Mouse (Mus musculus): ENCODE results near the gene Fbxo8. TPM values are rescaled to one million over a fixed set of nuclear protein-coding genes. Genes with fewer than 3 reads are reported as not detected.

The Fbxo8 gene
- total and polyA plus RNA-seq, 3 experiments, result 14.8 to 47.0 (median 28.1) TPM

DNA sequence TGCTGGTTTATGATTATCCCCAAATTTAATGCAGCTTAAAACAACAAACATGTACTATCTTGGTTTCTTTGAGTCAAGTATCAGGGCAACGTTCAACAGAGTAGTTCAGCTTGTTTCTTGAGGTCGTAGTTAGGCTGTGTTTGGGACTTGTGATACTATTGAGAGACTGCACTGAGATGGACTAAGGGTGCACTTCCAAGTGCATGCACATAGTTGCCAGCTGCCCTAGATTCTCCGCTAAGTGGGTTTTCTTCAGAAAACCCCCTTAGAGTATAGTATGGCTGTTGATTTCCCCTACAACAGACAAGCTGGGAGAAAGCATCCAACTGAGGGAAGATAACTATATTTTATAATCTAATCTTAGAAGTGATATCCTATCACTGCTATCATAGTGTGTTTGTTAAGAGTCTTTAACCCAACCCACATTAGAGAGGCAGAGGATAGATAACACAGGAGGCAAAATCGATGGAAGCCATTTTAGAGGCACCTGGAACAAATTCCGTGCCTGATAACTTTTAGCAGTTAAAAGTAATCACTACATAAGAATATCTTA lies 1.7 kb downstream of the Fbxo8 start:
- H3K4me2 ChIP-seq (ENCODE audit: insufficient read depth, low read depth, poor library complexity, severe bottlenecking), result peak overlapping the region; percentile 98
- dilution Hi-C loops (cut with MboI; ENCODE audit: extremely low pct_ligation_motif_present, extremely low pct_unique_long_range_greater_than_20kb, low sequenced_read_pairs) (no loop called here), in situ Hi-C loops (cut with MboI; ENCODE audit: low pct_ligation_motif_present, low pct_unique_long_range_greater_than_20kb, low sequenced_read_pairs) (no loop called here)
- peaks cover 9% of the 10 kb centered on the region for H3K79me2 ChIP-seq (replicated peaks; ENCODE audit: control insufficient read depth, extremely low read depth, insufficient read depth, poor library complexity, severe bottlenecking)
- H3K9ac ChIP-seq (ENCODE audit: insufficient read depth, low read depth), result peak overlapping the region; percentile 64; the same call in 1 of the 2 replicates
- peak; percentile 17 for DNase-seq (ENCODE audit: extremely low read depth)
- H3K27ac ChIP-seq (ENCODE audit: insufficient read depth, low read depth), result no peak overlapping the region
- no peak for TF ChIP-seq ZMIZ1 (IDR thresholded peaks at IDR 0.05; ENCODE audit: low read depth, low read length)
- TF ChIP-seq ZKSCAN1 (IDR thresholded peaks at IDR 0.05; ENCODE audit: borderline replicate concordance, low read depth, low read length), result no peak
- no peak for TF ChIP-seq CHD2 (IDR thresholded peaks at IDR 0.05; ENCODE audit: low read length)
- no peak for TF ChIP-seq KAT2A (IDR thresholded peaks at IDR 0.05; ENCODE audit: insufficient replicate concordance, low read length)
- no peak for TF ChIP-seq SIN3A (IDR thresholded peaks at IDR 0.05; ENCODE audit: low read length)
- TF ChIP-seq MAX (IDR thresholded peaks at IDR 0.05; ENCODE audit: low read length), result no peak
- no peak for TF ChIP-seq RCOR1 (conservative IDR thresholded peaks at IDR 0.05; ENCODE audit: low read depth, low read length)
- TF ChIP-seq GABPA (IDR thresholded peaks at IDR 0.05; ENCODE audit: insufficient replicate concordance, low read depth, low read length), result no peak
- no peak for TF ChIP-seq UBTF (IDR thresholded peaks at IDR 0.05; ENCODE audit: low read depth, low read length)
- TF ChIP-seq ELF1 (IDR thresholded peaks at IDR 0.05; ENCODE audit: low read depth, low read length), result no peak
- no peak for TF ChIP-seq MEF2A (IDR thresholded peaks at IDR 0.05; ENCODE audit: borderline replicate concordance, low read depth, low read length)
- TF ChIP-seq BHLHE40 (IDR thresholded peaks at IDR 0.05; ENCODE audit: low read depth, low read length), result no peak
- H3K9me3 ChIP-seq (replicated peaks; ENCODE audit: low read length), result no peaks in the 10 kb centered on the region
- no peaks in the 10 kb centered on the region for H3K27me3 ChIP-seq (replicated peaks)
- peaks cover 0 to 3% of the 10 kb centered on the region in 2 experiments for H3K36me3 ChIP-seq (replicated peaks in 1 of 2; ENCODE audit: control insufficient read depth in 1 of 2, insufficient read depth in 1 of 2, low read length in 1 of 2)
- H3K4me3 ChIP-seq (replicated peaks in 1 of 3; ENCODE audit: low read depth in 2 of 3, low read length in 2 of 3, poor library complexity in 1 of 3), result peak overlapping the region; percentile 48 to 86 (median 86)
- peaks cover 0 to 23% of the 10 kb centered on the region in 2 experiments; a peak in 2 of 4 replicates for H3K4me1 ChIP-seq (ENCODE audit: control insufficient read depth in 1 of 2, insufficient read depth in 2 of 2)

DNA sequence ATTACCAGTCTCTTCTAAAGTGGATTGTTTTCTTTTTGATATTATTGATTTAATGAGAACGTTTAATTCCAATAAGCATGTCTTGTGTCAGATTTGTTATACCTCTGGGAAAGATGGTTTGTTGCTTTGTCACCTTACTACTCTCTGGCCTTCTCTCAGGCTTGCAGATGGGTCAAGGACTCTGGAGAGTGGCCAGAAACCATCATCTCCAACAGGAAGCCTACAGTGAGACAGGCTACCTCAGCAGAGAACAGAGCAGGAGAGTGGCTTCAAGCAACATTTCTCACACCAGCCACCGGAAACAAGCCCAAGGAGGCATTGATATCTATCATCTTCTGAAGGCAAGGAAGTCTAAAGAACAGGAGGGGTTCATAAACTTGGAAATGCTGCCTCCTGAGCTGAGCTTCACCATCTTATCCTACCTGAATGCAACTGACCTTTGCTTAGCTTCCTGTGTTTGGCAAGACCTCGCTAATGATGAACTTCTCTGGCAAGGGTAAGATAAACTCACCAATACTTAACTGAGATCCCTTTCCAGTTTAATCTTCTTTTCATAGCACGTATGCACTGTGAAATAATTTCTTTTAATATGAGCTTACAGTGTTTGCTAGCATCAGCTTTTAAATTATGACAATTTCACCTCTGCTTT lies 13.6 kb downstream of the Fbxo8 start:
- DNase-seq (ENCODE audit: extremely low read depth), result no peak
- Histone ChIP-seq H3K79me2 (replicated peaks; ENCODE audit: control insufficient read depth, extremely low read depth, insufficient read depth, poor library complexity, severe bottlenecking) (no peaks in the 10 kb centered on the region), H3K4me3 (replicated peaks in 1 of 3; ENCODE audit: low read depth in 2 of 3, low read length in 2 of 3, poor library complexity in 1 of 3) (no peak overlapping the region), H3K27me3 (replicated peaks) (no peaks in the 10 kb centered on the region), H3K9ac (ENCODE audit: insufficient read depth, low read depth) (no peak overlapping the region), H3K27ac (ENCODE audit: insufficient read depth, low read depth) (no peak overlapping the region), H3K4me2 (ENCODE audit: insufficient read depth, low read depth, poor library complexity, severe bottlenecking) (no peak overlapping the region), H3K36me3 (replicated peaks in 1 of 2; ENCODE audit: control insufficient read depth in 1 of 2, insufficient read depth in 1 of 2, low read length in 1 of 2) (peaks cover 4 to 21% of the 10 kb centered on the region in 2 experiments), H3K9me3 (replicated peaks; ENCODE audit: low read length) (no peaks in the 10 kb centered on the region), H3K4me1 (ENCODE audit: control insufficient read depth in 1 of 2, insufficient read depth in 2 of 2) (no peaks in the 10 kb centered on the region)
- TF ChIP-seq CHD2 (IDR thresholded peaks at IDR 0.05; ENCODE audit: low read length), result no peak
- dilution Hi-C loops (cut with MboI; ENCODE audit: extremely low pct_ligation_motif_present, extremely low pct_unique_long_range_greater_than_20kb, low sequenced_read_pairs) (no loop called here), in situ Hi-C loops (cut with MboI; ENCODE audit: low pct_ligation_motif_present, low pct_unique_long_range_greater_than_20kb, low sequenced_read_pairs) (no loop called here)
